Mouse (Mus musculus) midbrain, embryonic 11.5 days (tissue): Measurements from ENCODE around the gene Ccl2. TPM values are rescaled to one million over a fixed set of nuclear protein-coding genes. Genes with fewer than 3 reads are reported as not detected.

ENCODE experiments used
- ATAC-seq: fragments of 200-750 bp; cut with Nextera tagmentation; 2 replicates; pipeline ENCODE4 v1.8.0; 2017; ENCODE audit warnings: moderate TSS enrichment, moderate library complexity; ENCODE audit not compliant: low FRiP score
- DNase-seq: peaks from one replicate; pipeline ENCODE4 v3.0.0; 2015; ENCODE audit warnings: low spot score; ENCODE audit errors: missing footprints
- H3K27ac ChIP-seq: fragments of 300-500 bp; sonication (generic); 2 replicates; pipeline ENCODE4 v1.5.1; 2014; ENCODE audit warnings: low read depth, low read length
- H3K27me3 ChIP-seq: fragments of 300-500 bp; sonication (generic); 2 replicates; pipeline ENCODE4 v1.6.1; 2014; ENCODE audit warnings: mild to moderate bottlenecking, low read length, moderate library complexity, mixed read lengths; ENCODE audit not compliant: control insufficient read depth, insufficient read depth
- H3K36me3 ChIP-seq: fragments of 300-500 bp; sonication (generic); 2 replicates; pipeline ENCODE4 v1.6.1; 2014; ENCODE audit warnings: mild to moderate bottlenecking, low read length, moderate library complexity, mixed read lengths; ENCODE audit not compliant: control insufficient read depth, insufficient read depth
- H3K4me1 ChIP-seq: fragments of 300-500 bp; sonication (generic); 2 replicates; pipeline ENCODE4 v1.6.1; 2014; ENCODE audit warnings: low read length; ENCODE audit not compliant: control insufficient read depth, insufficient read depth
- H3K4me2 ChIP-seq: fragments of 300-500 bp; sonication (generic); 2 replicates; pipeline ENCODE4 v1.6.1; 2014; ENCODE audit warnings: mild to moderate bottlenecking, moderate library complexity
- H3K4me3 ChIP-seq: fragments of 300-500 bp; sonication (generic); 2 replicates; pipeline ENCODE4 v1.5.1; 2014; ENCODE audit warnings: low read depth, low read length
- H3K9ac ChIP-seq: fragments of 300-500 bp; sonication (generic); 2 replicates; pipeline ENCODE4 v1.6.1; 2014; ENCODE audit warnings: low read length
- H3K9me3 ChIP-seq: fragments of 300-500 bp; sonication (generic); 2 replicates; pipeline ENCODE4 v1.6.1; 2016; ENCODE audit warnings: low read length; ENCODE audit not compliant: control insufficient read depth
- WGBS: fragments of 180-500 bp; shearing (Covaris S2); extraction: QIAGEN DNeasy Blood & Tissue Kit; methylation state at CpG from one replicate; pipeline ENCODE4 v1.1.7; 2014; 5-methylcytosine and 5-hydroxymethylcytosine counted together
- polyA plus RNA-seq: library from polyadenylated mRNA; unstranded; fragments of >200 nt; fragmentation: Nextera tagmentation; extraction: Ambion mirVana; gene quantifications from 2 replicates; pipeline ENCODE4 v1.2.1, GENCODE M21; 2014

The Ccl2 gene
- polyA plus RNA-seq: 0.96 and 1.1 TPM in 2 replicates

- Histone ChIP-seq H3K27ac (no peak within 1 kb of the TSS), H3K4me1 (no peaks in the 10 kb centered on the region), H3K4me2 (no peak within 1 kb of the TSS), H3K9ac (no peak within 1 kb of the TSS), H3K9me3 (no peaks in the 10 kb centered on the region), H3K27me3 (no peaks in the 10 kb centered on the region), H3K4me3 (no peak within 1 kb of the TSS), H3K36me3 (no peaks in the 10 kb centered on the region)
- DNase-seq: no peak
- no peak for ATAC-seq
- 48% methylated on average over 5 of the region's 5 CpGs for WGBS
These were observed at the start of gene Ccl2 for GRCm38 (mm10) chr11:82035356-82035755. TSS of gene Ccl2 (plus strand) at chr11:82035571.

GRCm38 (mm10) chr11:81996172-81996841 is 39.1 kb upstream of the Ccl2 start:
- WGBS: 68% methylated on average over 10 of the region's 10 CpGs

GRCm38 (mm10) chr11:81997085-81997484 is 38.3 kb upstream of the Ccl2 start:
- H3K4me2 ChIP-seq: no peak overlapping the region
- WGBS: 86% methylated on average over 5 of the region's 5 CpGs
- no peak overlapping the region for H3K27ac ChIP-seq
- H3K27me3 ChIP-seq: no peaks in the 10 kb centered on the region
- no peaks in the 10 kb centered on the region for H3K4me1 ChIP-seq
- H3K4me3 ChIP-seq: no peak overlapping the region
- ATAC-seq (no peak), DNase-seq (no peak)
- H3K9me3 ChIP-seq: no peaks in the 10 kb centered on the region
- H3K36me3 ChIP-seq: no peaks in the 10 kb centered on the region
- no peak overlapping the region for H3K9ac ChIP-seq

More at GRCm38 (mm10) chr11:81996172-81996841, 39.1 kb upstream of the Ccl2 start:
- H3K4me3 ChIP-seq: no peak overlapping the region
- no peak for ATAC-seq
- no peaks in the 10 kb centered on the region for H3K36me3 ChIP-seq
- H3K4me2 ChIP-seq: no peak overlapping the region
- no peak overlapping the region for H3K9ac ChIP-seq
- H3K27me3 ChIP-seq: no peaks in the 10 kb centered on the region
- H3K4me1 ChIP-seq: no peaks in the 10 kb centered on the region
- H3K27ac ChIP-seq: no peak overlapping the region
- H3K9me3 ChIP-seq: no peaks in the 10 kb centered on the region
- peak; percentile 99 for DNase-seq

- Histone ChIP-seq H3K27me3 (no peaks in the 10 kb centered on the region), H3K9me3 (no peaks in the 10 kb centered on the region), H3K4me2 (no peak overlapping the region), H3K36me3 (no peaks in the 10 kb centered on the region), H3K4me3 (no peak overlapping the region), H3K9ac (no peak overlapping the region), H3K27ac (no peak overlapping the region), H3K4me1 (no peaks in the 10 kb centered on the region)
- WGBS: 93% methylated on average over 3 of the region's 3 CpGs
- DNase-seq (peak; percentile 66), ATAC-seq (no peak)
These were observed 36.7 kb upstream of the Ccl2 start for GRCm38 (mm10) chr11:81998646-81999045.

GRCm38 (mm10) chr11:81999469-81999868 is 35.9 kb upstream of the Ccl2 start:
- ATAC-seq (no peak), DNase-seq (peak; percentile 72)
- Histone ChIP-seq H3K27me3 (no peaks in the 10 kb centered on the region), H3K4me1 (no peaks in the 10 kb centered on the region), H3K9ac (no peak overlapping the region), H3K4me2 (no peak overlapping the region), H3K36me3 (no peaks in the 10 kb centered on the region), H3K4me3 (no peak overlapping the region), H3K9me3 (no peaks in the 10 kb centered on the region), H3K27ac (no peak overlapping the region)
- WGBS: 86% methylated on average over 4 of the region's 4 CpGs

GRCm38 (mm10) chr11:82000581-82000980 is 34.8 kb upstream of the Ccl2 start:
- no peak for ATAC-seq
- H3K4me2 ChIP-seq: no peak overlapping the region
- no peaks in the 10 kb centered on the region for H3K27me3 ChIP-seq
- H3K9me3 ChIP-seq: no peaks in the 10 kb centered on the region
- H3K4me1 ChIP-seq: no peaks in the 10 kb centered on the region
- no peak overlapping the region for H3K27ac ChIP-seq
- H3K9ac ChIP-seq: no peak overlapping the region
- H3K4me3 ChIP-seq: no peak overlapping the region
- 70% methylated on average over 5 of the region's 5 CpGs for WGBS
- H3K36me3 ChIP-seq: no peaks in the 10 kb centered on the region
- peak; percentile 73 for DNase-seq

GRCm38 (mm10) chr11:82004810-82005209 is 30.6 kb upstream of the Ccl2 start:
- 70% methylated on average over 2 of the region's 2 CpGs for WGBS
- no peaks in the 10 kb centered on the region for H3K4me1 ChIP-seq
- DNase-seq: no peak

GRCm38 (mm10) chr11:82006796-82007423 is 28.5 kb upstream of the Ccl2 start:
- Histone ChIP-seq H3K4me1 (no peaks in the 10 kb centered on the region), H3K36me3 (no peaks in the 10 kb centered on the region), H3K4me3 (no peak overlapping the region), H3K27ac (no peak overlapping the region), H3K4me2 (no peak overlapping the region), H3K9ac (no peak overlapping the region), H3K27me3 (no peaks in the 10 kb centered on the region), H3K9me3 (no peaks in the 10 kb centered on the region)
- WGBS: 72% methylated on average over 12 of the region's 12 CpGs
- ATAC-seq (no peak), DNase-seq (no peak)

More at GRCm38 (mm10) chr11:82004810-82005209, 30.6 kb upstream of the Ccl2 start:
- Histone ChIP-seq H3K9me3 (no peaks in the 10 kb centered on the region), H3K4me3 (no peak overlapping the region), H3K36me3 (no peaks in the 10 kb centered on the region), H3K9ac (no peak overlapping the region), H3K27ac (no peak overlapping the region), H3K4me2 (no peak overlapping the region), H3K27me3 (no peaks in the 10 kb centered on the region)
- ATAC-seq: no peak

- Histone ChIP-seq H3K36me3 (no peaks in the 10 kb centered on the region), H3K9ac (no peak overlapping the region), H3K4me2 (no peak overlapping the region), H3K9me3 (no peaks in the 10 kb centered on the region), H3K27ac (no peak overlapping the region), H3K4me1 (no peaks in the 10 kb centered on the region), H3K4me3 (no peak overlapping the region), H3K27me3 (no peaks in the 10 kb centered on the region)
- 89% methylated on average over 3 of the region's 3 CpGs for WGBS
- DNase-seq (no peak), ATAC-seq (no peak)
These were observed 25.3 kb upstream of the Ccl2 start for GRCm38 (mm10) chr11:82010115-82010514.
